Mouse (Mus musculus) left cerebral cortex, adult 8-10 months (tissue): ENCODE data around the gene Fxn. TPM values are rescaled to one million over a fixed set of nuclear protein-coding genes. Genes with fewer than 3 reads are reported as not detected.
A peak's percentile ranks its signal among the peaks of the same experiment; 100 is the strongest.
"Not testable (repeated sequence)": the region's sequence is repeated elsewhere in the genome, so short reads cannot be mapped to it uniquely, and the experiment has no call there.

Experiments
- DNase-seq, 2 experiments: peaks; one replicate each; pipeline ENCODE4 v3.0.0; 2022; ENCODE audit warnings: low spot score in 2 of 2
- total RNA-seq, 4 experiments: library from RNA; stranded (reverse); gene quantifications; 2 replicates each; pipeline ENCODE4 v1.2.4; 2022

The Fxn gene
- total RNA-seq, 4 experiments from 2014 or later, result 6.2 to 9.0 (median 7.8) TPM

DNA sequence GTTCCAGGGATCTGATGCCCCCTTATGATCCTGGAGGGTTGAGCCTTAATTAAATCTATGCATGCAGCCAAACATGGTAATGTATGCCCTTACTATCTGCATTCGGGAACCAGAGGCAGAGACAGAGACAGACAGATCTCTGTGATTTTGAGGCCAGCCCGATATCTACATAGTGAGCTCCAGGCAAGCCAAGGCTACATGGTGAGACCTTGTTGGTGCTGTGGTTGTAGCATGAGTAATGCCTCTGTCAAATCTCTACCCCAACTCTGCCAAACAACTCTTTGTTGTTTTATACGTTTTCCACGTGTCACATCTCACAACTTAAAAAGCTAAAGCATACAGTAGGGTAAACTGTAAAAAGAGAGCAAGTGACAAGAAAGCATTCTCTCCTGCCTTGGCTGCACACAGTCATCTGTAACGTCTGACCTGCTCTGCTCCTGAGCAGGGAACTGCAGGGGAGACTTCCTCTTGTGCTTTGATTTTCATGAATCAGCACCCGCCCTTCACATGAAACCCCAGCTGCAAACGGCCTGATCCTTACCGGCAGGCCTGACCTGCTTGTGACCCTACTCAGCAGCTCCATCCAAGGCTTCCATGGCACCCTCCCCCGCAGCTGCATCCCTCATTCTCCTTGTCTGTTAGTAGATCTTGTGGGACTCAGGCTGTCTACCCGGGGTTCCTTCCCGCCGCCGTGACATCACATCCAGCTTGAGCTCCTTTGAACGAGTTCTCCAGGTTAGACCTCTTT, 38.4 kb downstream of the Fxn start:
- no peak for DNase-seq

DNA sequence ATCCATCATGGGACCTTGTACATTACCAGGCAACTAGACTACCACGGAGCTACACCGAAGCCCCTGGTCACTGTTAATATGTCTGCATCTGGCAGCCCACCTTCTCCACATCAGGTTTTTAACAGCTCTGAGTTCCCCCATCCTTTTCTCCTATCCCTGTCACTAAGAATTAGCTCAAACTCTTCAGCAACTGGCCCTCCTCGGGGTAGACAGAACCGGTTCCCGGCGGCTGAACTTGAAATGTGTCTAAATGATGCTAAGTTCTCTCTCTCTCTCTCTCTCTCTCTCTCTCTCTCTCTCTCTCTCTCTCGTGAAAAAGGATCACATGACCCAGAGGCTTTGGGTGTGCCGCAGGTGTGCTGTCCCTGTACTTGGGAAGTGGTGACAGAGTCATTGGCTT, 39.1 kb downstream of the Fxn start:
- DNase-seq, result no peak

DNA sequence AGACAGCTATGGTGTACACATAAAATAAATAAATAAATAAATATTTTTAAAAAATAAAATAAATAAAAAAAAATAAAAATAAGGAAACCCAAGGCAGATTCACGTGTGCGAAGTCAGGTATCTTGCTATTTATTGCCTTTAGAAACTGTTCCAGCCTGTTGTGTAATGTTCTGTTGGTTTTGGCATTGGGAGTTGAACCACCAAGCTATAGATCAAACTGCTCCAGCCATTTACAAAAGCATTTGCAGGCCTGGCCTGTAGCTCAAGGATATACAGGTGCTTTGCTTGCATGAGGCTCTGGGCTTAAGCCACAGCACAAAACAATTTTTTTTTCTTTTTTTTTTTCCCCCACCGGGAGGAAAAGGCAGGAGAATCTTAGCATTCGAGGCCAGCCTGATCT, 42.4 kb downstream of the Fxn start:
- DNase-seq, result no peak

DNA sequence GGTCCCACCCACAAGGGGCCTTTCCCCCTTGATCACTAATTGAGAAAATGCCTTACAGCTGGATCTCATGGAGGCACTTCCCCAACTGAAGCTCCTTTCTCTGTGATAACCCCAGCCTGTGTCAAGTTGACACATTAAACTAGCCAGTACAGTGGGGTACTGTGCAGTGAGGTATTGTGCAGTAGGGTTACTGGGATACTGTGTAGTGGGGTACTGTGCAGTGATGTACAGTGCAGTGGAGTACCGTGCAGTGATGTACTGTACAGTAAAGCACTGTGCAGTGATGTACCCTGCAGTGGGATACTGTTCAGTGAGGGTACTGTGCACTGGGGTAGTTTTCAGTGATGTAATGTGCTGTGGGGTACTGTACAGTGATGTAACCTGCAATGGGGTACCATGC, 48.0 kb downstream of the Fxn start:
- not testable (repeated sequence) for DNase-seq

DNA sequence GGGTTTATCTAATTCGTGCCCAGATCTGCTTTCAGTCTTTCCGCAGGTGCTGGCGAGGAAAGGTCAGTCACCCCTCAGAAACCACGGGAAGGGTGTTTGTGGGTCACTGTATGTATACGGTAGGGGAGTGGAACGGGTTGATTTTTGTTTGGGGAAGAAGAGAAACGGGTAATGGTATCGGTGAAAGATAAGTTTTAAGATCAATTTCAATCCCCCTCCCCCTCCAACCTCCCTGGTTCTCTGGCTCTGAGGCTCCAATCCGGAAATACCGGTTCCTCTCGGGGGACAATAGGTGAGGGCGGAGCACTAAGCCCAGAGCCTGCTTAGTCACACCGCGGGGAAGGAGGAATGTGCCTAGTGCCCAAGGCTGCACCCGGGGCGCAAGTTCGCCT, 55.1 kb downstream of the Fxn start:
- DNase-seq, result no peak

DNA sequence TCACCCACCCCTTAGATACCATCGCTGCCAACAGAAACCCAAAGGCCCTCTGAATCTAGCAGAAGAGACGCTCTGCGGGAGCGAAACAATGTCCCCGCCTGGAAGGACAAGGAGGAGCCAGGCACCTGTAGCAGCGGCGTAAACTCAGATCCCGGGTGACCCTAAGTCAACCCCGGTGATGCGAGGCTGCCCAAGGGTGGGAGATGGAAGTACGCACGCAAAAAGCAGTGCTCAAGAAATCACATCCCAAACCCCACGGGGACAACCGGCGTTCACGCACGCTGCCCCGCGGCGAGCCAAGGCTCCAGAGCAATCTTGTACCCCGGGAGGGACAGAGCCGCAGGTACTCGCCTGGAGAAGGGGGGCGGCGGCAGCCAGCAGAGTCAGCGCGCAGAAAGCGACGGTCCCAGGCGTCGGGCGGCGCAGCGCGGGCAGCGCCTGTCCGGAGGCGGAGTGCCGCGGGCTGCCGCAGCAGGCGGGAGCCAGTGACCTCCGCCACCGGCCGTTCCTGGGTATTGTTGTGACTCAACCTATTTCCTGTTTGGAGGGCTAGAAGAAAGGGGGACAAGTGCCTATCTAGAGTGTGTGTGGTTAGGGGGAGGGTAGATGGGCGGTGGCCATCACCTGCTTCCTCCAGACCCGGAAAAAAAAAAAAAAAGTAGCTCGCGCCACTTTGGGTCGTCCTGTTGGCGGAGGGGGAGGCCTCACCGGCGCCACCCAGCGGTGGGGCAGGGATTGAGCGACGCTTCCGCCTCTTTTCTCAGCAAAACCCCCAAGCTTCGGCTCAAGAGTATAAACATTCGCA, 55.7 kb downstream of the Fxn start, which contains the start of gene Tjp2:
Gene Tjp2, minus strand, starts transcription at position 531 of the 805 bp plus-strand sequence.
- peak; percentile 15 to 33 for DNase-seq

DNA sequence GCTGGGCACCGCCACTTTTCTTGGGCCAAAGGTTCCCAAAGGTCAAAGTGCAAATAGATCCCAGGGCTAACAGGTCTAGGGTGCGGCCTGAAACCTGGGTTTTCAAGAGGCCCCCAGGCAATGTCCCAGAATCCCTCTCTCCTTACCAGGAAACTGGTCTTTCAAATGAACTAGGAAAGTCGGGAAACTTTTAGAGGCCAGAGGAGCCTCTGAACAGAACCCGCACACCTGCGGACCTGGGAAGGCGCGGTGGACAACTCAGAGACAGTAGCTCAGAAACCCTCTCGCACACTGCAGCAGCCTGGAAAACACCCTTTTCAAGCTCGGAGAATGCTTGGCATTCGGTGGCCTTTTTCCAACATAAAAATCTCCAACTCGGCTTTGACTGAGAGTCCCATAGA, 56.6 kb downstream of the Fxn start:
- no peak for DNase-seq

DNA sequence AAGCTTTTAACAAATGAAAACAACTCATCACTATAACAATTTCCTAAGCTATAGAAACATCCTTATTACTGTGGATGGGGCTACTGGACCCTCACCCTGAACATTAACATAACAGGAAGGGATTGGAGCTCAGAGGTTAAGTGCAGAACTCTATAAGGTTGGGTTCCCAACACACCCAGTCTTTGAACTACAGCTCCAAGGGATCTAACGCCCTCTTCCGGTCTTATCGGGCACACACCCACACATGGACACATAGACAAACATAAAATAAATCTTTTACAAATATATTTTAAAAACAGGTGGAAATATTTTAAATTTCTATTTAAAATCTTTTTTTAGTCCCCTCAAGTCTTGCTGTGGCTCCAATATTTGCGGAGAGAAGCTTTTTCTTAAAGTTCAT, 59.0 kb downstream of the Fxn start:
- DNase-seq, result no peak

DNA sequence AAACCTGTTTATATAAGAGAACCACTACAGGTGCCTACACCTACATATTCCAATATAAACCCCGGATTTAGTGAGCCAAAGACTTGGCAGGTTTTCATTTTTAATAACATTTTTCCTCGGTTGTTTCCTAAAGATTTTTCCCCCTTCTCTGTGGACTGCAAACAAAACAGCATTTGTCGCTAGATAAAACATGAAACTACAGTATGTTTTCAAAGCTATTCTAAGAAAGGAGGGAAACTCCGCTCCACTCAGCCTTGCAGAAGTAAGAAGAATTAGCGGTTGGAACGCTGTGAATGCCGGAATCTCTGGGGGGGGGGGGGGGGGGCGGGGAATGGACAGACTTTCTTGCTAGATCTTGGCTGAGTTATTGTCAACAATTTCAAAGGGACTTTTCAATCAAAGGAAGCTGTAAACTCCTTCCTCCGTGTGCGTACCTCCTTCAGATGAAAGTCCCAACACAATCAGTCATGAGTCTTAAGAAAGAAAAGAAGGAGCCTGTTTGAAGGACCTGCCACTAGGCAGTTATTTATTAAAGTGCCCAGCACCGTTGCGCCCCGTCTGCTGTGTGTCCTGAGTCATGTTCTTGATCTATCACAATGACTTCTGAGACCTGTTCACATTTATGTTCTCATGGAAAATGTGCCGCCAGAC, 59.5 kb downstream of the Fxn start:
- no peak for DNase-seq

DNA sequence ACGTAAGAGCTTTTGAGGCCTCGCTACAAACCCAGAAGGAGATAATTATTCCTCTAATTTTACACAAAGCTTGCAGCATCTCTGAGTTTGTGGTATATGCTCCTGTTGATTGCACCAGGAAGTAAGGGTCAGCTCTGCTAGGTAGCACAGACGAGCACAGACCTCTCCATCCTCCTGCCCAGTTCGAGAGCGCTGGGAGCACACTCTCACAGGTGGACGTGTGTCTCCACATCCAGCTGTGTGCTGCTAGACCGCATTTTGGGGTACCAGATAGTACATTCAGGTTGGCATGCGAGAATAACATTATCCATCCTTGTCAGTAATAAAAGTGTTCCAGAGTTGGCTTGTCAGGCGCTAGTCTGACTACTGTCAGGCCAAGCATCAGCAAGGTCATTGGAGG, 61.4 kb downstream of the Fxn start:
- no peak for DNase-seq

DNA sequence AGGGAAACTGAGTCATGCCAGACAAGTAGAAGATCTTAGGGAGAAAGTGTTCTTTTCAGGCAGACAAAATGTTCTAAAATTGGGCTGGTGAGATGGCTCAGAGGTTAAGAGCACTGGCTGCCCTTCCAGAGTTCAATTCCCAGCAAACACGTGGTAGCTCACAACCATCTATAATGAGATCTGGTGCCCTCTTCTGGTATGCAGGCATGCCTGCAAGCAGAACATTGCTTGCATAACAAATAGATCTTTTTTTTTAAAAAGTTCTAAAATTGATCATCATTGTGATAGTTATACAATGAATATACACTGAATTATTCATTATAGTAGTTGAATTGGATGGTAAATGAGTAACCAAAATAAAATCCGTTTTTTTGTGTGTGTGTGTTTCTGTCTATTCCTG, 62.1 kb downstream of the Fxn start:
- DNase-seq, result no peak

DNA sequence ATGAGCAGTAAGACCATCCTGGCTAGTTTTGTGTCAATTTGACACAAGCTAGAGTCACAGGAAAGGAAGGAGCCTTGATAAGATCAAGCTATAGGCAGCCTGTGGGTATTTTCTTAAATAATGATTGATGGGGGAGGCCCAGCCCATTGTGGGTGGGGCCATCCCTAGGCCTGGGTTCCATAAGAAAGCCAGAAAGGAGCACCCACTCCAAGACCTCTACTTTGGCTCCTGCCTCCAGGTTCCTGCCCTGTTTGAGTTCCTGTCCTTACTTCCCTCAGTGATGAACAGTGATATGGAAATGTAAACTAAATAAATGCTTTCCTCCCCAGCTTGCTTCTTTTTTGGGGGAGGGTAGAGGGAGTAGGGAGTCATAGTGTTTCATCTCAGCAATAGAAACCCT, 62.6 kb downstream of the Fxn start:
- no peak for DNase-seq

DNA sequence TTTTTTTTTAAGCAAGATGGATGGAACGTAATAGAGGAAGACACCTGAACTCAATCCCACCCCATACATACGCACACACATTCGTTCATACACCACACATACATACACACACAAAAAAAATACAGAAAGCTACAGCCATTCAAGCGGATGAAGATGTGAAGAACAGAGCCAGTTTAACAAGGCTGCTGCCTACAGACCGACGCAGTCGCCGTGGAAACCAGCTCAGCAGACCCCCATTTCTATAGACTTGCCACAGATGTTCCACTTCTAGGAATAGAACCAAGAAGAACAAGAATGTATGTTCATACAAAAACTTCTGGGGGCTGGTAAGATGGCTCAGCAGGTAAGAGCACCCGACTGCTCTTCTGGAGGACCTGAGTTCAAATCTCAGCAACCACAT, 63.6 kb downstream of the Fxn start:
- DNase-seq, result no peak

DNA sequence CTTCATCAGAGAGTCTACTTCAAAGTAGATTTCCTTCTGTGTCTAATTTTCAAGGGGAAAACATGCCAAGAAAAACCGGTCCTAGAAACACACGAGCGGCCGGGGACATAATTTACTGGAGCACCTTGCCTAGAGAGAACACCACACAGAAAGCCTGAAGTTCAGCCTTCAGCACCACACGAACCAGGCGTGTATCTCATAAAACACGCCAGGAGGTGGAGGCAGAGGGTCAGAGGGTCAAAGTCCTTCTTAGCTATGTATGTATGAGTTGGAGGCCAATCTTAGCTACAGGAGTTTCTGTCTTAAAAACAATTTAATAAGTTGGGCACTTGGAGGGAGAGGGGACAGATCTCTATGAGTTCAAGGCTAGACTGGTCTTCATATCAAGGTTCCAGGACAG, 65.5 kb downstream of the Fxn start:
- no peak for DNase-seq

DNA sequence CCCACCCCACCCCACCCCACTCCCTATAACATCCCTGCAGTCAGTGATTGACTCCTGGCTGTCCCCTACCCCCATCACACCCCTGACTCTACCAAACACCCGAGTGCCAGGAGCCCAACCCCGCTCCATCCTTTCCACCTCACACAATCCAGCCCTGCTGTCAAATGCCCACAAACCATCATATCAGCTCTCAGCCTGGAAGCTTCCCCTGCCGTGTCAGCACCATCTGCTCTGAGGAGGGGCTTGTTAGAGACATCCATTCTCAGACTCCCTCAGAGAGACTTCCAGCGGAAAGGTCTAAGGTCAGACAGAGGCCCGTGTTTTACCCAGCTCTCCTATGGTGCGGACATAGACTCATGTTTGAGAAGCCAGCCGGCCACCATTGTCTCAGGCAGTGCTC, 67.1 kb downstream of the Fxn start:
- DNase-seq, result no peak

DNA sequence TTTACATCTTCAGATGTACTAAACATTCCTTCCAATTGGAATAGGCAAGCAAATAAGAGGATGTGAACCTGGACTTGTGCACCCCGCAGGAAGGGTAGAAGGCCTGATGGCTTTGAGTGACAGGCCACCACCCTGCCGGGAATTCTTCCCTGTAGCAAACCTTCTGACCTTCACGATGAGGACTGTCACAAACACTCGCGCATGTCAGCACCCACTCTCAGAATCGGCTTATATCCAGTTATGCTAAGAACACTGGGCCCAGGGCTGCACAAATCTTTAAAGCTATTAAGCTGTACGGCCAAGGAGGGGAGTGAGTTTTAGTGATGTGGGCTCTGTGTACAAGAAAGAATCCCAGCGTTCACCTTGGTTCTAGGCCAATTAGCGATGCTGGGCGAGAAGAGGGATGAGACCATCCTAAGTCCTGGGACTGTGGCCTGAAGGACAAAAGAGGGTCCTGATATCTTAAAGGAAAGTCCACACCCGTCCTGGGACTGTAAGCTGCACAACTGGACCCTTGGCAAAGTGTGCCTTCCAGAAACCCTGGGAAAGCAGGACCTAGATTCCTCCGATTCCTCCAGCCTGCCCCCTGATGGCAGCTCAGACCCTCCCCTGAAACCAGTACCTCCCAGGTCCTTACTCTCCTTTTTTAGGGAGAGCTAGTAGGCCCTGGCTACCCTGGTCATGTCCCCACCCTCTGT, 67.7 kb downstream of the Fxn start:
- no peak for DNase-seq

Other genes with a start within 250 kb of the Fxn start
- gene Fam189a2, start 249.6 kb downstream of the Fxn start, total RNA-seq, result 10 to 100 TPM in 1 of 4 experiments, 1 to 10 TPM in 3; 9.2 to 12.1 (median 9.6) TPM
- 10 to 100 TPM; 22.2 to 25.1 (median 23.3) TPM for gene Tjp2, start 55.6 kb downstream of the Fxn start, total RNA-seq
- gene Fam122a, start 196.8 kb upstream of the Fxn start, total RNA-seq, result 10 to 100 TPM; 22.3 to 30.1 (median 27.6) TPM